Mouse (Mus musculus): ENCODE measurements around the gene Fancd2os.
A peak's percentile ranks its signal among the peaks of the same experiment; 100 is the strongest.

The Fancd2os gene

GRCm38 (mm10) chr6:113600543-113601139 lies at the start of gene Fancd2os:
Gene Fancd2os (minus strand): TSS chr6:113600715.
- peaks cover 61% of the 10 kb centered on the region for H3K4me1 ChIP-seq (replicated peaks; ENCODE audit: low read depth, low read length)
- peaks cover 33% of the 10 kb centered on the region for H3K36me3 ChIP-seq (ENCODE audit: insufficient read depth, low read length)
- H3K27me3 ChIP-seq (ENCODE audit: insufficient read depth, low read length), result no peaks in the 10 kb centered on the region
- TF ChIP-seq NANOG (IDR thresholded peaks at IDR 0.05; ENCODE audit: borderline replicate concordance, low read length) (0 out of 2 replicates have a peak, but pooled peaks have one; percentile 7), POU5F1 (IDR thresholded peaks at IDR 0.05; ENCODE audit: borderline replicate concordance, low read length) (no peak)
- no peaks in the 10 kb centered on the region for H3K9me3 ChIP-seq (ENCODE audit: low read length)
- H3K4me3 ChIP-seq (replicated peaks; ENCODE audit: low read length), result peak within 1 kb of the TSS; percentile 68

GRCm38 (mm10) chr6:113650197-113650640 lies 49.7 kb upstream of the Fancd2os start:
- H3K36me3 ChIP-seq (ENCODE audit: insufficient read depth, low read length), result no peaks in the 10 kb centered on the region
- H3K4me1 ChIP-seq (replicated peaks; ENCODE audit: low read depth, low read length), result peaks cover 58% of the 10 kb centered on the region
- H3K27me3 ChIP-seq (ENCODE audit: insufficient read depth, low read length), result no peaks in the 10 kb centered on the region
- TF ChIP-seq CTCF (conservative IDR thresholded peaks at IDR 0.05; ENCODE audit: low read length), result no peak
- no peak for TF ChIP-seq NANOG (IDR thresholded peaks at IDR 0.05; ENCODE audit: borderline replicate concordance, low read length)
- TF ChIP-seq POU5F1 (IDR thresholded peaks at IDR 0.05; ENCODE audit: borderline replicate concordance, low read length), result no peak
- no peak overlapping the region for H3K4me3 ChIP-seq (replicated peaks; ENCODE audit: low read length)
- H3K9me3 ChIP-seq (ENCODE audit: low read length), result no peaks in the 10 kb centered on the region

- Histone ChIP-seq H3K4me3 (replicated peaks; ENCODE audit: low read length) (no peak overlapping the region), H3K9me3 (ENCODE audit: low read length) (no peaks in the 10 kb centered on the region), H3K27me3 (ENCODE audit: insufficient read depth, low read length) (no peaks in the 10 kb centered on the region), H3K4me1 (replicated peaks; ENCODE audit: low read depth, low read length) (peaks cover 51% of the 10 kb centered on the region), H3K36me3 (ENCODE audit: insufficient read depth, low read length) (no peaks in the 10 kb centered on the region)
- no peak for TF ChIP-seq NANOG (IDR thresholded peaks at IDR 0.05; ENCODE audit: borderline replicate concordance, low read length)
- TF ChIP-seq POU5F1 (IDR thresholded peaks at IDR 0.05; ENCODE audit: borderline replicate concordance, low read length), result no peak
- TF ChIP-seq CTCF (conservative IDR thresholded peaks at IDR 0.05; ENCODE audit: low read length), result no peak
These were observed 49.1 kb upstream of the Fancd2os start for GRCm38 (mm10) chr6:113649346-113650196.

GRCm38 (mm10) chr6:113644808-113645207 lies 44.3 kb upstream of the Fancd2os start:
- H3K4me3 ChIP-seq (replicated peaks; ENCODE audit: low read length), result no peak overlapping the region
- H3K36me3 ChIP-seq (ENCODE audit: insufficient read depth, low read length), result no peaks in the 10 kb centered on the region
- no peaks in the 10 kb centered on the region for H3K27me3 ChIP-seq (ENCODE audit: insufficient read depth, low read length)
- no peak for TF ChIP-seq NANOG (IDR thresholded peaks at IDR 0.05; ENCODE audit: borderline replicate concordance, low read length)
- no peak for TF ChIP-seq CTCF (conservative IDR thresholded peaks at IDR 0.05; ENCODE audit: low read length)
- TF ChIP-seq POU5F1 (IDR thresholded peaks at IDR 0.05; ENCODE audit: borderline replicate concordance, low read length), result no peak
- H3K9me3 ChIP-seq (ENCODE audit: low read length), result no peaks in the 10 kb centered on the region
- H3K4me1 ChIP-seq (replicated peaks; ENCODE audit: low read depth, low read length), result peaks cover 5% of the 10 kb centered on the region

- no peaks in the 10 kb centered on the region; the same call in 1 of the 2 replicates for H3K4me1 ChIP-seq (replicated peaks; ENCODE audit: low read depth, low read length)
- H3K4me3 ChIP-seq (replicated peaks; ENCODE audit: low read length), result no peak overlapping the region
- TF ChIP-seq CTCF (conservative IDR thresholded peaks at IDR 0.05; ENCODE audit: low read length) (no peak), POU5F1 (IDR thresholded peaks at IDR 0.05; ENCODE audit: borderline replicate concordance, low read length) (no peak), NANOG (IDR thresholded peaks at IDR 0.05; ENCODE audit: borderline replicate concordance, low read length) (no peak)
- no peaks in the 10 kb centered on the region for H3K9me3 ChIP-seq (ENCODE audit: low read length)
- no peaks in the 10 kb centered on the region for H3K36me3 ChIP-seq (ENCODE audit: insufficient read depth, low read length)
- no peaks in the 10 kb centered on the region for H3K27me3 ChIP-seq (ENCODE audit: insufficient read depth, low read length)
These were observed 43.5 kb upstream of the Fancd2os start for GRCm38 (mm10) chr6:113643967-113644366.

GRCm38 (mm10) chr6:113643021-113643420 lies 42.5 kb upstream of the Fancd2os start:
- peaks cover 7% of the 10 kb centered on the region for H3K4me1 ChIP-seq (replicated peaks; ENCODE audit: low read depth, low read length)
- no peaks in the 10 kb centered on the region for H3K27me3 ChIP-seq (ENCODE audit: insufficient read depth, low read length)
- no peaks in the 10 kb centered on the region for H3K36me3 ChIP-seq (ENCODE audit: insufficient read depth, low read length)
- no peak overlapping the region for H3K4me3 ChIP-seq (replicated peaks; ENCODE audit: low read length)
- no peak for TF ChIP-seq POU5F1 (IDR thresholded peaks at IDR 0.05; ENCODE audit: borderline replicate concordance, low read length)
- TF ChIP-seq NANOG (IDR thresholded peaks at IDR 0.05; ENCODE audit: borderline replicate concordance, low read length), result no peak
- TF ChIP-seq CTCF (conservative IDR thresholded peaks at IDR 0.05; ENCODE audit: low read length), result no peak
- H3K9me3 ChIP-seq (ENCODE audit: low read length), result no peaks in the 10 kb centered on the region

- H3K36me3 ChIP-seq (ENCODE audit: insufficient read depth, low read length), result no peaks in the 10 kb centered on the region
- no peak overlapping the region for H3K4me3 ChIP-seq (replicated peaks; ENCODE audit: low read length)
- TF ChIP-seq NANOG (IDR thresholded peaks at IDR 0.05; ENCODE audit: borderline replicate concordance, low read length), result no peak
- TF ChIP-seq POU5F1 (IDR thresholded peaks at IDR 0.05; ENCODE audit: borderline replicate concordance, low read length), result no peak
- no peak for TF ChIP-seq CTCF (conservative IDR thresholded peaks at IDR 0.05; ENCODE audit: low read length)
- H3K9me3 ChIP-seq (ENCODE audit: low read length), result no peaks in the 10 kb centered on the region
- H3K4me1 ChIP-seq (replicated peaks; ENCODE audit: low read depth, low read length), result peaks cover 10% of the 10 kb centered on the region
- no peaks in the 10 kb centered on the region for H3K27me3 ChIP-seq (ENCODE audit: insufficient read depth, low read length)
These were observed 42.1 kb upstream of the Fancd2os start for GRCm38 (mm10) chr6:113642605-113643004.

- no peaks in the 10 kb centered on the region for H3K27me3 ChIP-seq (ENCODE audit: insufficient read depth, low read length)
- TF ChIP-seq POU5F1 (IDR thresholded peaks at IDR 0.05; ENCODE audit: borderline replicate concordance, low read length) (no peak), NANOG (IDR thresholded peaks at IDR 0.05; ENCODE audit: borderline replicate concordance, low read length) (no peak), CTCF (conservative IDR thresholded peaks at IDR 0.05; ENCODE audit: low read length) (no peak)
- H3K4me3 ChIP-seq (replicated peaks; ENCODE audit: low read length), result no peak overlapping the region
- peaks cover 36% of the 10 kb centered on the region for H3K4me1 ChIP-seq (replicated peaks; ENCODE audit: low read depth, low read length)
- H3K9me3 ChIP-seq (ENCODE audit: low read length), result no peaks in the 10 kb centered on the region
- H3K36me3 ChIP-seq (ENCODE audit: insufficient read depth, low read length), result no peaks in the 10 kb centered on the region
These were observed 38.7 kb upstream of the Fancd2os start for GRCm38 (mm10) chr6:113639201-113639600.

Data from E14TG2a.4 (cell line).